Mouse (Mus musculus) embryonic facial prominence, embryonic 13.5 days (tissue): ENCODE results near the gene Dkkl1. TPM values are rescaled to one million over a fixed set of nuclear protein-coding genes. Genes with fewer than 3 reads are reported as not detected.
A peak's percentile ranks its signal among the peaks of the same experiment; 100 is the strongest.

Source experiments
- ATAC-seq: fragments of 200-750 bp; cut with Nextera tagmentation; 2 replicates; pipeline ENCODE4 v1.8.0; 2017; ENCODE audit warnings: low read depth; ENCODE audit not compliant: insufficient number of reproducible peaks, insufficient read depth, low FRiP score, low TSS enrichment
- H3K27ac ChIP-seq: fragments of 300-500 bp; sonication (generic); 2 replicates; pipeline ENCODE4 v1.5.1; 2015; ENCODE audit warnings: moderate library complexity, mild to moderate bottlenecking, inconsistent platforms
- H3K27me3 ChIP-seq: fragments of 300-500 bp; sonication (generic); 2 replicates; pipeline ENCODE4 v1.6.1; 2015; ENCODE audit warnings: mild to moderate bottlenecking, inconsistent platforms
- H3K36me3 ChIP-seq: fragments of 300-500 bp; sonication (generic); 2 replicates; pipeline ENCODE4 v1.6.1; 2015; ENCODE audit warnings: mild to moderate bottlenecking, inconsistent platforms
- H3K4me1 ChIP-seq: fragments of 300-500 bp; sonication (generic); 2 replicates; pipeline ENCODE4 v1.6.1; 2015; ENCODE audit warnings: inconsistent platforms
- H3K4me2 ChIP-seq: fragments of 300-500 bp; sonication (generic); 2 replicates; pipeline ENCODE4 v1.6.1; 2015; ENCODE audit warnings: moderate library complexity, mild to moderate bottlenecking, inconsistent platforms
- H3K4me3 ChIP-seq: fragments of 300-500 bp; sonication (generic); 2 replicates; pipeline ENCODE4 v1.5.1; 2015; ENCODE audit warnings: mild to moderate bottlenecking, inconsistent platforms
- H3K9ac ChIP-seq: fragments of 300-500 bp; sonication (generic); 2 replicates; pipeline ENCODE4 v1.6.1; 2015; ENCODE audit warnings: mild to moderate bottlenecking, inconsistent platforms
- H3K9me3 ChIP-seq: fragments of 300-500 bp; sonication (generic); 2 replicates; pipeline ENCODE4 v1.6.1; 2016; ENCODE audit warnings: inconsistent platforms
- WGBS: fragments of 180-500 bp; shearing (Covaris S2); methylation state at CpG from one replicate; pipeline ENCODE4 v1.1.7; 2015; ENCODE audit warnings: mixed read lengths; 5-methylcytosine and 5-hydroxymethylcytosine counted together
- microRNA-seq: library from miRNA; unstranded; fragments of <30 nt; microRNA quantifications from one replicate; pipeline ENCODE4, GENCODE M21; 2016
- polyA plus RNA-seq: library from polyadenylated mRNA; unstranded; fragments of >200 nt; fragmentation: Nextera tagmentation; extraction: Ambion mirVana; gene quantifications from 2 replicates; pipeline ENCODE4 v1.2.1, GENCODE M21; 2015

The Dkkl1 gene
- polyA plus RNA-seq, 1 experiment from 2014 or later: 3.0 TPM

- H3K27ac ChIP-seq: no peak overlapping the region
- H3K4me3 ChIP-seq: no peak overlapping the region
- peaks cover 12% of the 10 kb centered on the region for H3K4me1 ChIP-seq
- H3K27me3 ChIP-seq: peaks cover 59% of the 10 kb centered on the region
- WGBS: 68% methylated on average over 9 of the region's 9 CpGs
- no peak for ATAC-seq
- peak overlapping the region; percentile 73; the same call in 1 of the 2 replicates for H3K4me2 ChIP-seq
- H3K9me3 ChIP-seq: peaks cover 3% of the 10 kb centered on the region; the same call in 1 of the 2 replicates
- no peak overlapping the region for H3K9ac ChIP-seq
- peaks cover 32% of the 10 kb centered on the region for H3K36me3 ChIP-seq
These were observed 48.8 kb downstream of the Dkkl1 start for GRCm38 (mm10) chr7:45162996-45163615.

- ATAC-seq: no peak
- no peak overlapping the region for H3K27ac ChIP-seq
- H3K36me3 ChIP-seq: peaks cover 37% of the 10 kb centered on the region
- H3K4me1 ChIP-seq: peaks cover 12% of the 10 kb centered on the region
- H3K27me3 ChIP-seq: peaks cover 53% of the 10 kb centered on the region
- WGBS: 21% methylated on average over 6 of the region's 6 CpGs
- H3K9ac ChIP-seq: peak overlapping the region; percentile 62
- H3K9me3 ChIP-seq: peaks cover 3% of the 10 kb centered on the region; the same call in 1 of the 2 replicates
- H3K4me2 ChIP-seq: peak overlapping the region; percentile 78
- peak overlapping the region; percentile 47 for H3K4me3 ChIP-seq
These were observed 49.4 kb downstream of the Dkkl1 start for GRCm38 (mm10) chr7:45162551-45162950.

- peak overlapping the region; percentile 78 for H3K4me2 ChIP-seq
- H3K4me3 ChIP-seq: peak overlapping the region; percentile 47
- peaks cover 42% of the 10 kb centered on the region for H3K36me3 ChIP-seq
- H3K27ac ChIP-seq: no peak overlapping the region; the same call in 1 of the 2 replicates
- peak overlapping the region; percentile 62 for H3K9ac ChIP-seq
- 4% methylated on average over 35 of the region's 35 CpGs for WGBS
- peak; percentile 87 for ATAC-seq
- H3K27me3 ChIP-seq: peaks cover 46% of the 10 kb centered on the region
- H3K4me1 ChIP-seq: peaks cover 12% of the 10 kb centered on the region
- peaks cover 2% of the 10 kb centered on the region; the same call in 1 of the 2 replicates for H3K9me3 ChIP-seq
These were observed 50.1 kb downstream of the Dkkl1 start for GRCm38 (mm10) chr7:45161612-45162473.

- H3K36me3 ChIP-seq: peaks cover 42% of the 10 kb centered on the region
- peaks cover 36% of the 10 kb centered on the region for H3K27me3 ChIP-seq
- H3K27ac ChIP-seq: no peak overlapping the region
- ATAC-seq: no peak
- H3K4me3 ChIP-seq: no peak overlapping the region
- WGBS: 86% methylated on average over 3 of the region's 3 CpGs
- H3K9me3 ChIP-seq: no peaks in the 10 kb centered on the region
- no peak overlapping the region for H3K9ac ChIP-seq
- H3K4me2 ChIP-seq: no peak overlapping the region
- peaks cover 12% of the 10 kb centered on the region for H3K4me1 ChIP-seq
These were observed 51.1 kb downstream of the Dkkl1 start for GRCm38 (mm10) chr7:45160866-45161265.

GRCm38 (mm10) chr7:45160316-45160800 is 51.6 kb downstream of the Dkkl1 start:
- Histone ChIP-seq H3K27ac (no peak overlapping the region), H3K9ac (no peak overlapping the region), H3K36me3 (peaks cover 42% of the 10 kb centered on the region), H3K27me3 (peaks cover 31% of the 10 kb centered on the region), H3K4me2 (no peak overlapping the region), H3K4me1 (peaks cover 16% of the 10 kb centered on the region), H3K9me3 (no peaks in the 10 kb centered on the region), H3K4me3 (no peak overlapping the region)
- 89% methylated on average over 6 of the region's 6 CpGs for WGBS
- ATAC-seq: no peak

- Histone ChIP-seq H3K4me2 (no peak overlapping the region), H3K9ac (0 out of 2 replicates have a peak overlapping the region, but pooled peaks have one; percentile 3), H3K27ac (no peak overlapping the region), H3K9me3 (no peaks in the 10 kb centered on the region), H3K36me3 (peaks cover 42% of the 10 kb centered on the region), H3K4me1 (peaks cover 20% of the 10 kb centered on the region), H3K4me3 (no peak overlapping the region), H3K27me3 (peaks cover 18% of the 10 kb centered on the region)
- ATAC-seq: no peak
- WGBS: 91% methylated on average over 6 of the region's 6 CpGs
These were observed 53.0 kb downstream of the Dkkl1 start for GRCm38 (mm10) chr7:45158991-45159390.

Small RNA genes lying within 50 kb of the gene (microRNA-seq; reads per million reads assigned to microRNA genes)
- not detected for gene Mir7055

Other genes with a start within 250 kb of the Dkkl1 start
- 32.0 and 39.1 TPM in 2 replicates for gene Cpt1c, start 237.3 kb downstream of the Dkkl1 start, polyA plus RNA-seq
- 534 and 684 TPM in 2 replicates for gene Prmt1, start 225.6 kb downstream of the Dkkl1 start, polyA plus RNA-seq
- gene Irf3, start 214.5 kb downstream of the Dkkl1 start, polyA plus RNA-seq: 92.0 and 99.7 TPM in 2 replicates
- gene Bcl2l12, start 213.4 kb downstream of the Dkkl1 start, polyA plus RNA-seq: 73.6 and 83.2 TPM in 2 replicates
- 38.6 and 40.2 TPM in 2 replicates for gene Scaf1, start 195.8 kb downstream of the Dkkl1 start, polyA plus RNA-seq
- gene Rras, start 194.2 kb downstream of the Dkkl1 start, polyA plus RNA-seq: 19.7 and 23.3 TPM in 2 replicates
- gene Prr12, start 159.3 kb downstream of the Dkkl1 start, polyA plus RNA-seq: 15.2 and 15.7 TPM in 2 replicates
- gene Nosip, start 149.7 kb downstream of the Dkkl1 start, polyA plus RNA-seq: 64.7 and 66.6 TPM in 2 replicates
- gene Prrg2, start 149.5 kb downstream of the Dkkl1 start, polyA plus RNA-seq: 23.0 and 26.0 TPM in 2 replicates
- 375 and 376 TPM in 2 replicates for gene Rcn3, start 119.9 kb downstream of the Dkkl1 start, polyA plus RNA-seq
- gene Fcgrt, start 108.3 kb downstream of the Dkkl1 start, polyA plus RNA-seq: 61.6 and 65.1 TPM in 2 replicates
- 1,651 and 1,760 TPM in 2 replicates for gene Rps11, start 87.7 kb downstream of the Dkkl1 start, polyA plus RNA-seq
- 1,453 and 1,588 TPM in 2 replicates for gene Rpl13a, start 83.4 kb downstream of the Dkkl1 start, polyA plus RNA-seq
- 0.20 TPM in 1 of 2 replicates, not detected in the other for gene Gm45713, start 75.9 kb downstream of the Dkkl1 start, polyA plus RNA-seq
- 1.3 and 1.7 TPM in 2 replicates for gene Flt3l, start 75.7 kb downstream of the Dkkl1 start, polyA plus RNA-seq
- gene Pih1d1, start 57.8 kb downstream of the Dkkl1 start, polyA plus RNA-seq: 78.5 and 97.7 TPM in 2 replicates
- 43.6 and 52.0 TPM in 2 replicates for gene Aldh16a1, start 57.6 kb downstream of the Dkkl1 start, polyA plus RNA-seq
- 0.18 and 0.22 TPM in 2 replicates for gene Slc17a7, start 48.2 kb downstream of the Dkkl1 start, polyA plus RNA-seq
- 1.8 and 2.6 TPM in 2 replicates for gene Gfy, start 32.6 kb downstream of the Dkkl1 start, polyA plus RNA-seq
- not detected in 2 replicates for gene Pth2, start 31.2 kb downstream of the Dkkl1 start, polyA plus RNA-seq
- gene Ccdc155, start 7.3 kb downstream of the Dkkl1 start, polyA plus RNA-seq: 0.53 and 1.2 TPM in 2 replicates
- 221 and 233 TPM in 2 replicates for gene Tead2, start 3.6 kb upstream of the Dkkl1 start, polyA plus RNA-seq
- gene Cd37, start 27.0 kb upstream of the Dkkl1 start, polyA plus RNA-seq: 1.6 and 2.8 TPM in 2 replicates
- 0.17 and 0.29 TPM in 2 replicates for gene Slc6a16, start 28.9 kb upstream of the Dkkl1 start, polyA plus RNA-seq
- not detected in 2 replicates for gene Slc6a21, start 65.4 kb upstream of the Dkkl1 start, polyA plus RNA-seq
- gene Trpm4, start 121.6 kb upstream of the Dkkl1 start, polyA plus RNA-seq: 17.8 and 23.8 TPM in 2 replicates
- 2.2 and 2.9 TPM in 2 replicates for gene Hrc, start 123.1 kb upstream of the Dkkl1 start, polyA plus RNA-seq
- 6.6 and 8.2 TPM in 2 replicates for gene Ppfia3, start 154.9 kb upstream of the Dkkl1 start, polyA plus RNA-seq
- 1.6 and 2.7 TPM in 2 replicates for gene Lin7b, start 158.4 kb upstream of the Dkkl1 start, polyA plus RNA-seq
- gene Snrnp70, start 183.6 kb upstream of the Dkkl1 start, polyA plus RNA-seq: 285 and 299 TPM in 2 replicates
- not detected in 2 replicates for gene Kcna7, start 193.5 kb upstream of the Dkkl1 start, polyA plus RNA-seq
- 4.6 and 6.1 TPM in 2 replicates for gene Ntf5, start 201.5 kb upstream of the Dkkl1 start, polyA plus RNA-seq
- 0.41 and 1.2 TPM in 2 replicates for gene Lhb, start 208.7 kb upstream of the Dkkl1 start, polyA plus RNA-seq
- gene Gys1, start 222.7 kb upstream of the Dkkl1 start, polyA plus RNA-seq: 38.0 and 39.6 TPM in 2 replicates
- gene Ruvbl2, start 225.9 kb upstream of the Dkkl1 start, polyA plus RNA-seq: 141 and 148 TPM in 2 replicates
- gene Ftl1, start 247.7 kb upstream of the Dkkl1 start, polyA plus RNA-seq: 5,253 and 5,612 TPM in 2 replicates